Mouse (Mus musculus) WW6 (cell line): ENCODE results near the gene Tecpr2.

Experiments
- DNase-seq: peaks from one replicate; pipeline ENCODE4 v3.0.0-alpha.2; 2013; ENCODE audit warnings: low read depth, low spot score

Tecpr2 gene

DNA sequence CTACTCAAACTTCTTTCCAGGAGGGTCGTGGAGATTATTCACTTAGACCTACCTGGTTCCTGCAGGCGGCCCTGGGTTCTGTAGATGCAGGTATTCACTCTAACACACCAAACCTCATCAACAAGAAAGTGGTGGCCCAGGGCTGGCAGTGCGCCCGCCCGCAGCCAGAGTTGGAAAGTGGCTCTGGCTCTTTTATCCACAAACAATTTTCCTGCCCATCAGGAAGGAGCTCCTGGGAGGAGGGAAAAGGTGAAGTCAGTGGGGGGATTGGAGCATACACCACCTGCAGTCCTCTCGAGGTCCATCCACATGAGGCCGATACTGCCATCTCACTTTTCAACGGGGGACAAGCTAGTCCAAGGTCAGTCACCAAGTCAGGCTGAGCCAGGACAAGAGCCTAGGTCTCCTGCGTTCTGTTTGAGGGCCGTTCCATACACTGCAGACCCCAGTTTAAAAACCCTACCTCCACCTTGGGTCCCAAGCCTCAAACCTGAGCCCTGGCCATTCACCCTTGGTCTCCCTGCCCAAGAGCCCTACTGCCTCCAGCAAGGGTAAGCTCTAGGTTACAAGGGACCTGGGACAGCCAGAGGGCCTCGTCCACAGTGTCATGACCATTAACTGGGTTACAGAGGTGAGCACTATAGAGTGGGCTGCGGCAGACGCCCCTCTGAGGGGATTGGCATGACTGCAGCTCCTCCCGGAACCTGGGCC is 89.0 kb downstream of the Tecpr2 start:
- no peak for DNase-seq

DNA sequence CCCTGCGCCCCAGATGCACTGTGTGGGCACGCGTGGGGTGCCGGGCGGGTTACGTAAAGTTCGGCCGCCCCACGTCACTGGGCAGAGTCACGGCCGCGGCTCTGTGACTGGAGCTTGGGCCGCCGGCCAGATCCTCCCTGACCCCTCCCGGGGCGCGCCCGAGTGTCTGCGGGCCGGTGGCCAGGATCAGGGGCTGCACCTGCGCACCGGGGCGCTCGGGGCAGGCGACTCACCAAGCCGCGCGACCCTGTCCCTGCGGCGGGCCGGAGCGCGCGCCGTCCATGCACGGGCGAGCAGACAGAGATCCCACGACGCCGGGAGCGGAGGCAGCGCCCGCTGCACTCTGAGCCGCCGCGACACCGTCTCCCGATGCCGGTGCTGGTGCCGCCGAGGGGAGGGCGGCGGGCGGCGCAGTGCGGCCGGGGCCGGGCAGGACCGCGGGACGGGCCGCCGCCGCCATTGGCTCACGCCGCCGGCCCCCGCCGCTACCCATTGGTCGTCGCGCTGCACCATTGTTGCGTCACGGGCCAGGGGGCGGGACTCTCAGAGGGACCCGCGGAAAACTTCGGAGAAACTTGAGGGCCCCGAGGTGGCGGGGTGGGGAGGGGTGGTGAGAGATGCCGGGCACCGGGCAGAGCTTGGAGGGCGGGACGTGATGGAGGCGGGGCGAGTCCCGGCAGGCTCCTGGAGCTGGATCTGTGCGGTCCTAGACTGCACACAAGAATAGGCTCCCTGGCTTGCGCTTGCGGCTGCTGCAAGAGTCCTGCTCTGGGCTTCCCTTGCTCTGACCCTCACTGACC is 89.7 kb downstream of the Tecpr2 start, which contains the start of gene Ankrd9:
Ankrd9 (minus strand) TSS at position 434 of the 800 bp plus-strand sequence.
- peak; percentile 86 for DNase-seq

DNA sequence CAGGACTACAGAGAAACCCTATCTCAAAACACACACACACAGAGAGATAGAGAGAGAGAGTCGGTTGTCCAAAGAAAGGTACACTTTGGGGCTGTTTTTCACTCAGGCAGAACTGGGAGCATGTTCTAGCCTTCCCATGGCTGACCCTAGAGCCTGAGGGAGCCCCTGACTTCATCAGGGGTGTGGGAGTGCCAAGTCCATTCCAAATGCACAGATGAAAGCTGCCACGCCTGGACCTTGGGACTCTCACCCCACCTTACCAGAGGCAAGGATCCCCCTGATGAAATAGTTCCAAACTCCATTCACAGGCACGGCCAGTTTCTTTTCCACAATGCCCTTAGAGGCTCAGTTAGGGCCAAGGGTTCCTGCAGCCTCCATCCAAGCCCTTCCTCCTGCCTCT is 90.7 kb downstream of the Tecpr2 start:
- DNase-seq = no peak

- DNase-seq = no peak
These were observed 92.7 kb downstream of the Tecpr2 start for GRCm38 (mm10) chr12:110981736-110982135.

DNA sequence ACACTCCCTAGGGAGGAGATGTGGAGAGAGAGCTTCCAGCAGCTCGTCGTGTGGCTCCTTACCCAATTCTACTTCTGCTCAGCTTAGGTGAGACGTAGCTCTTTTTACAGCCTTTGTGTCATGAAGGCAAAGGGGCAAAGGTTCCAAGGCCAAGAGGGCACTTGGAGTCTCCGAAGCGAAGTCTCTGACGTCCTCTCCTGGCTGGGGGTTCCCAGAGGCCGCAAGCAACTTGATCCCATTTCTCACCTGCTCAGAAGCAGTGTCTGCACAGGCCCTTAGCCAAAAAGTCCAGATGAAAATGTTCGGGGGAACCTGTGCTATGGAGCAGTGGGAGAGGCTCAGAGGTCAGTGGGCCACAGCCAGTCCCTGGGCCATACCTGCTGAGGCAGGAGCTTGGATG is 94.0 kb downstream of the Tecpr2 start:
- no peak for DNase-seq

- no peak for DNase-seq
These were observed 94.7 kb downstream of the Tecpr2 start for GRCm38 (mm10) chr12:110983714-110984113.

DNA sequence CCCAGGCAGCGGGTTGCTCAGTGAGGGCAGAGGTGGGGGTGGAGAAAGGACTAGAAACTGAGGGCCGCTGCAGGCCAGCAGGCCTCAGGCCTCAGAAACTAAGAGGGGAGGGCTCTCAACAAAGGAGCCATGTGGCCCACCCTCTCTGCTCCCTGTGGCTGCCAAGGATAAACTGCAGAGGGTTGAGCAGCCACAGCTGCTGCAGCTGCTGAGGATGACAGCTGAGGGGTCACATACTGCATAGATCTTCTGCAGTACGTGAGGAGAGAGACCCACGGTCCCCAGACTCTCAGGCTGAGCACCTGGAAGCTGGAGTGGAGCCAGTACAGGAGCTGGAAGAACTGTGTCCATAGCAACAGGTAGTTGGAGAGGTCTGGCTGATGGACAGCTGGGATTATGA is 95.5 kb downstream of the Tecpr2 start:
- DNase-seq = no peak

DNA sequence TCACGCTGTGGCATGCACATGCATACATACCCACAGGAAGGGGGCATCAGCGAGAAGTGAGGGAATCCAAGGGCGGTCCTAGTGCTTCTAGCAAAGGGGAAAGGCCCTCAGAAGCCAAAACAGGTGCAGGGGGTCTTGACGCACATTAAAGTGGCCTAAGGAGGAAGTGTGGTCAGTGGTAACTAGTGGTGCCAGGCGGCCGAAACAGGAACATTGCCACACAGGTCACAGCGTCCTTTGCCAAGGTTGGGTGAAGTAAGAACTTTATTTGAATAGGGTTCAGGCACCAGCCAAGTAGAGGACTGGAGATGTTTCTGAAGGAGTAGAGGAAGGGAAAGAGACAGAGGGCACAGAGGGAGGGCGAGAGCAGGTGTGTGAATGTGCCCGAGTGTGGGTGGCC is 96.1 kb downstream of the Tecpr2 start:
- DNase-seq = no peak

GRCm38 (mm10) chr12:110986536-110987425 is 97.7 kb downstream of the Tecpr2 start:
- DNase-seq = no peak

GRCm38 (mm10) chr12:110989409-110989808 is 100.3 kb downstream of the Tecpr2 start:
- DNase-seq = no peak

DNA sequence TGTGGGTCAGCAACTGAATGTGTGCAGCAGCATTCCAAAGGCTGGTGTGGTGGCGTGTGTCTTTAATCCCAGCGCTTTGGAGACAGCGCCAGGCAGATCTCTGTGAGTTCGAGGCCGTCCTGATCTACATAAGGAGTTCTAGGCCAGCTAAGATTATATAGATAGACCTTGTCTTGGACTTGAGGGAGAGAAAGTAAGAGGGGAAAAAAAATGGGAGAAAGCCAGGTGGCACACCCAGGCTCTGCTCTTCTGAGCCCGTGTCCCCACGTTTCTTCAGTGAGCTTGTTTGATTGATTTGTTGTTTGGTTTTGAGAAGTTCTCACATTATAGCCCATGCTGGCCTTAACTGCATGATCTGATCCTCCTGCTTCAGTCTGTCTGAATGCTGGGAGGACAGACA is 101.4 kb downstream of the Tecpr2 start:
- DNase-seq = no peak

- DNase-seq = peak; percentile 73
These were observed 102.5 kb downstream of the Tecpr2 start for GRCm38 (mm10) chr12:110991361-110992127.

DNA sequence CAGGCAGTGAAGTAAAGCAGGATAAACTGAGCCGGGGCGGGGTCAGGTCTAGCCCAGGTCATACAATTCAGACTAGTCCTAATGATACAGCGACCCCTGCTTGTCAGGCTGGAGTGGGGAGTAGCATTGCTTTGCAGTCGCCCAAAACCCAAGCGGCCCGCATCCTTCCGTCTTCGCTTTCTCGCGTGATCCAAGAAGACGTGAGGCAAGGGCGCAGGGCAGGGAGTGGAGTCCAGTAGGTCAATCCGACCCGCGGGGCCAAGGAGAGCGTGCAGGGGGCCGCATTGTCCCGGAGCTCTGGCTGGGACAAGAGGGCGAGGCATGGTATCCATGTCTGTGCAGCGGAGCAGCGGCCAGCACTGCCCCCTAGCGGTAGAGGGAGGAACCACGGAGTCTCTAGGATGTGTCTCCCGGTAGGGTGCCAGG is 103.1 kb downstream of the Tecpr2 start:
- peak; percentile 90 for DNase-seq

DNA sequence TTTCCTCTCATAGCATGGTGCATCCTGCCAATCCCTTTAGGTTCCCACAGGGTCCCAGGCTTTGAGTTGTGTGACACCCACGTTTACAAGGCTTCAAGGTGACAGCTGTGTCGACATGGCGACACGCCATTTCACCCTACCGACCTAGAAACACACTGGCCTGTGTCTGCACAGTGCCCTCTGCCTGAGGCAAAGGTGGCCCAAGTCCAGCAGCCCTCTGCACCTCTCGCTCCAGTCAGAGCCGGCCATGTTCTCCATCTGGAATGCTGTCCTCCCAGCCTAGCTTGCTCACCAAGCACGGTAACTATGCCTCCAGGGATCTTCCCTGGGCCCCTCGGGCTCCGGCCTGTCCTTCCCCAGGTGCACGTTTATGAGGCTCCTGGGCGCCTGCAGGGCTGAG is 103.7 kb downstream of the Tecpr2 start:
- DNase-seq = no peak

DNA sequence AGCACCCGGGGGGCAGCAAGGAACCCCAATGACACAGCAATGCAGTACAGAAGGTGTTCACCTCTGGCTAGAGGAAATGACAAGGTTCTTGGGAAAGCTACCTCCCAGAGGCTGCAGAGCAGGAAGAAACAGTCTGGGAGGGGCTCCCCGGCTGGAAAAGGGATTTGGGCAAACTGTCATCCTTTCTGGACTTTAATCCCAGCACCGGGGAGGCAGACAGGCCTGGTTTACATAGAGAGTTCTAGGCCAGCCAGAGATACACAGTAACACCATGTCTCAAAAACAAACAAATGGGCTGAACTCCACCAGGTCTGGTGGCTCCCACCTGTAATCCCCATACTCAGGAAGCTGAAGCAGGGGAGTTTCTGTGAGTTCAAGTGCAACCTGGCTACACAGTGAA is 104.2 kb downstream of the Tecpr2 start:
- DNase-seq = no peak

DNA sequence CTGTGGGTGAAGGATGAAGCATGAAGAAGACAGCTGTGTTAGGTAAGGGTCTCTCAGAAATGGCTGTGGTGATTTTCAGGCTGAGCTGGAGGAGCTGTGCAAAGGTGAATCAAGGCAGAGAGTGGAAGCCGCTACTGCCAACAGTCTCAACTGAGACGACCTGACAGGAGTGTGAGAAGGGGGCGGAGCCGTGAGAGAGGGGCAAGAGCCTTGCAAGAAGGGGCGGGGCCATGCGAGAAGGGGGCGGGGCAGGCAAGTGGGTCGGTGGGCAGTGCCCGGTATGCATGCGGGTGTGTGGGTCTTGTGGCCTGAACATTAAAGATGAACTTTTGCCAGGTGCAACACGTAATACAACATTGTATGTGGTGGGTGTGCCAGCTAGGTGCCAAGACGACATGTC is 105.6 kb downstream of the Tecpr2 start:
- no peak for DNase-seq

GRCm38 (mm10) chr12:110998092-110998491 is 109.0 kb downstream of the Tecpr2 start:
- no peak for DNase-seq

DNA sequence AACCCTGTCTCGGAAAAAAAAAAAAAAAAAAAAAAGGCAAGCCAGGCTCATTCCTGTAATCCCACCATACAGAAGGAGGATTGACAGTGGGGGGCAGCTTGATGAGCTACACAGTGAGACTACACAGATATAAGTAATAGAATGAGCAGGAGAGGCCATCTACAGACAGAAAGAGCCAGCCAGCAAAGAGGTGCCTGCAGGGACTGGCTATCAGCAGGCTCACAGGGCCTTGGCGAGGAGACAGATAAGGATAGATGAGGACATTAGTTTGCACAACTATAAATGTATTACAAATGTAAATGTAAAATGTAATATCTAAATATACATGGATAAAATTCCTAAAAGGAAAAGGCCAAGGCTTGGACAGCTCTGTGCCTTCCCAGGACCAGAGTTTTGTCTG is 110.8 kb downstream of the Tecpr2 start:
- DNase-seq = no peak

- DNase-seq = no peak
These were observed 111.9 kb downstream of the Tecpr2 start for GRCm38 (mm10) chr12:111000956-111001355.

DNA sequence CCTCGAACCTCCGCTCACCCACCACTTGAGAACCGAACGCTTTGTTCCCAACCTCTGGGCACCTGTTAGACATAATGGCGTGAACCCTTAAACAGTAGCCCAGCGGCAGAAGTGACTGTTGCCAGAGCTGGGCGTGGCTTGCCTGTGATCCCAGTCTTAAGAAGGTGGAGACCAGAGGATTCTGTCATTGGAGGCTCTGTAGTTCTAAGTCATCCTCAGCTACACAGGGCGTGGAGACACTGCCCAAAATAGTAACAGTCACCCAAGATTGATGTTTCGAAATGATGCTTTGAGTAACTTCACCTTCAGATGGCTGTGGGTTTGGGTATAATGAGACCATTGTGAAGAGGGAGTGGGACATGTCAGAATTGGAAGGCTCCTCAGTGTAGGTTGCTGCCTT is 115.1 kb downstream of the Tecpr2 start:
- DNase-seq = no peak

GRCm38 (mm10) chr12:111005803-111006202 is 116.7 kb downstream of the Tecpr2 start:
- no peak for DNase-seq
